8 mouse cellular contexts compared by ENCODE assay signal in genomic region chr6:82714243-82714642, GRCm38 (mm10). TPM values are rescaled to one million over a fixed set of nuclear protein-coding genes. Genes with fewer than 3 reads are reported as not detected.
A peak's percentile ranks its signal among the peaks of the same experiment; 100 is the strongest.
DNase-seq lines count a peak whose midpoint lies in the region; ATAC-seq and TF ChIP-seq lines count a peak whose summit lies in the region.

No protein-coding gene starts in this region.

- H3K4me2 ChIP-seq in intestine, embryonic 15.5 days (replicated peaks) = no peak overlapping the region
- H3K4me2 ChIP-seq in midbrain, embryonic 14.5 days (ENCODE audit: low read length) = no peak overlapping the region

- H3K27ac ChIP-seq in intestine, embryonic 15.5 days = no peak overlapping the region
- no peak overlapping the region for H3K27ac ChIP-seq in midbrain, embryonic 14.5 days (replicated peaks; ENCODE audit: low read depth, low read length)
- no peak overlapping the region for H3K27ac ChIP-seq in small intestine, adult 2 months (ENCODE audit: insufficient read depth, low read depth, low read length)

- no peak for TF ChIP-seq POLR2A in small intestine, adult 2 months (IDR thresholded peaks at IDR 0.05; ENCODE audit: low read depth, low read length)

- H3K27me3 ChIP-seq in intestine, embryonic 15.5 days (replicated peaks) = no peaks in the 10 kb centered on the region
- no peaks in the 10 kb centered on the region for H3K27me3 ChIP-seq in midbrain, embryonic 14.5 days (ENCODE audit: control insufficient read depth, insufficient read depth, low read length)
- H3K27me3 ChIP-seq in small intestine, adult 2 months (ENCODE audit: control insufficient read depth, insufficient read depth, low read length) = no peaks in the 10 kb centered on the region

- WGBS in intestine, embryonic 15.5 days = 13% methylated on average over 3 of the region's 3 CpGs
- 15% methylated on average over 3 of the region's 3 CpGs for WGBS in midbrain, embryonic 14.5 days
- WGBS in small intestine, adult 2 months = 22% methylated on average over 3 of the region's 3 CpGs

- 0 out of 2 replicates have a peak, but pooled peaks cover 2% of the 10 kb centered on the region for H3K4me1 ChIP-seq in intestine, embryonic 15.5 days (replicated peaks)
- no peaks in the 10 kb centered on the region for H3K4me1 ChIP-seq in midbrain, embryonic 14.5 days (ENCODE audit: control insufficient read depth, insufficient read depth, low read length)
- H3K4me1 ChIP-seq in small intestine, adult 2 months (ENCODE audit: control insufficient read depth, insufficient read depth, insufficient read length, low read length) = no peaks in the 10 kb centered on the region

- H3K4me3 ChIP-seq in intestine, embryonic 15.5 days (replicated peaks) = no peak overlapping the region
- no peak overlapping the region for H3K4me3 ChIP-seq in midbrain, embryonic 14.5 days (replicated peaks; ENCODE audit: low read depth, low read length)
- H3K4me3 ChIP-seq in small intestine, adult 2 months (ENCODE audit: low read depth, low read length) = no peak overlapping the region

- peak; percentile 91; the same call in 1 of the 2 replicates for TF ChIP-seq CTCF in small intestine, adult 2 months (IDR thresholded peaks at IDR 0.05; ENCODE audit: extremely low read depth, insufficient read length, insufficient replicate concordance, low read depth, low read length)

- intact Hi-C loops in left cerebral cortex, postnatal 25 days (cut with DNase I) = no loop called here

- no peaks in the 10 kb centered on the region for H3K9me3 ChIP-seq in intestine, embryonic 15.5 days
- no peaks in the 10 kb centered on the region for H3K9me3 ChIP-seq in midbrain, embryonic 14.5 days (ENCODE audit: control insufficient read depth, low read length)

- H3K9ac ChIP-seq in intestine, embryonic 15.5 days = no peak overlapping the region
- no peak overlapping the region for H3K9ac ChIP-seq in midbrain, embryonic 14.5 days (replicated peaks; ENCODE audit: low read length)

- peak; percentile 57; the same call in 1 of the 2 replicates for ATAC-seq in intestine, embryonic 15.5 days
- no peak for ATAC-seq in midbrain, embryonic 14.5 days (ENCODE audit: low FRiP score, low TSS enrichment)

- peak; percentile 51 to 62 for DNase-seq in urinary bladder, adult 18-20 months (ENCODE audit: low spot score in 2 of 2)
- DNase-seq in urinary bladder, postnatal 10 days (ENCODE audit: low spot score) = no peak
- peak; percentile 72 for DNase-seq in embryo, embryonic 10 days (ENCODE audit: low spot score)
- DNase-seq in gastrocnemius, postnatal 25 days = peak; percentile 29
- DNase-seq in left cerebral cortex, postnatal 25 days (ENCODE audit: low spot score in 2 of 2) = peak; percentile 66 to 75
- peak; percentile 78 for DNase-seq in midbrain, embryonic 14.5 days

- no peaks in the 10 kb centered on the region for H3K36me3 ChIP-seq in intestine, embryonic 15.5 days
- H3K36me3 ChIP-seq in midbrain, embryonic 14.5 days (ENCODE audit: control insufficient read depth, insufficient read depth, low read length) = no peaks in the 10 kb centered on the region
- H3K36me3 ChIP-seq in small intestine, adult 2 months (ENCODE audit: control insufficient read depth, insufficient read depth, low read length) = no peaks in the 10 kb centered on the region

RNA-seq across cellular contexts. Expression of gene Pole4, which starts 9.1 kb away (rescaled TPM):
- 10 to 100 TPM; 17.2 to 19.3 TPM for total RNA-seq in gastrocnemius, postnatal 25 days (2021)
- polyA plus RNA-seq in intestine, embryonic 15.5 days (2015; fragmentation: Nextera tagmentation; extraction: Ambion mirVana) = 96.4 and 101 TPM in 2 replicates
- 10 to 100 TPM; 31.4 to 31.7 TPM for total RNA-seq in left cerebral cortex, postnatal 25 days (2021)
- polyA plus RNA-seq in midbrain, embryonic 14.5 days (2014; fragmentation: Nextera tagmentation; extraction: Ambion mirVana) = 119 and 134 TPM in 2 replicates
- polyA plus RNA-seq in small intestine, adult 2 months (2012; rRNA removed) = 5.7 and 7.2 TPM in 2 replicates

Comparison
In these comparisons a context has a peak if more than half of its experiments do, and no peak if none do; other contexts are left out.
1. RNA of gene Pole4, which starts 9.1 kb away (polyA plus RNA-seq): 119 to 134 TPM in midbrain, embryonic 14.5 days and 96.4 to 101 TPM in intestine, embryonic 15.5 days; 5.7 to 7.2 TPM in small intestine, adult 2 months; every median in the first group is over 10 times any median in the second.